Mouse (Mus musculus) duodenum, adult 2 months (tissue): ENCODE results near the gene Foxp2. TPM values are rescaled to one million over a fixed set of nuclear protein-coding genes. Genes with fewer than 3 reads are reported as not detected.

ENCODE experiments used
- polyA plus RNA-seq: library from polyadenylated mRNA; depleted of rRNA; stranded (reverse); fragments of >200 nt; gene quantifications from 2 replicates; pipeline ENCODE4 v1.2.3, GENCODE M21; 2012; ENCODE audit warnings: low replicate concordance; rRNA removed

Foxp2 gene
- 1.0 and 5.7 TPM in 2 replicates for polyA plus RNA-seq

GRCm38 (mm10) chr6:14901183-14901970, at the start of gene Foxp2:
Gene Foxp2 (plus strand): TSS chr6:14901349.

Other genes starting within 250 kb of the Foxp2 start
- gene Ppp1r3a, start 146.1 kb upstream of the Foxp2 start, polyA plus RNA-seq: not detected in 2 replicates